Mouse (Mus musculus): ENCODE measurements around the gene Grk1. TPM values are rescaled to one million over a fixed set of nuclear protein-coding genes. Genes with fewer than 3 reads are reported as not detected.

Gene Grk1
- polyA plus RNA-seq, 1 experiment from 2014 or later, result 0.08 TPM

Other genes with a start within 250 kb of the Grk1 start
- 274 and 282 TPM in 2 replicates for gene Lamp1, start 245.9 kb upstream of the Grk1 start, polyA plus RNA-seq (2014; fragmentation: Nextera tagmentation; extraction: Ambion mirVana)
- 20.9 and 22.0 TPM in 2 replicates for gene Grtp1, start 204.5 kb upstream of the Grk1 start, polyA plus RNA-seq (2014; fragmentation: Nextera tagmentation; extraction: Ambion mirVana)
- gene Adprhl1, start 150.9 kb upstream of the Grk1 start, polyA plus RNA-seq (2014; fragmentation: Nextera tagmentation; extraction: Ambion mirVana), result not detected in 2 replicates
- gene Dcun1d2, start 117.0 kb upstream of the Grk1 start, polyA plus RNA-seq (2014; fragmentation: Nextera tagmentation; extraction: Ambion mirVana), result 31.0 and 33.0 TPM in 2 replicates
- 29.9 and 31.2 TPM in 2 replicates for gene Tmco3, start 116.9 kb upstream of the Grk1 start, polyA plus RNA-seq (2014; fragmentation: Nextera tagmentation; extraction: Ambion mirVana)
- 215 and 223 TPM in 2 replicates for gene Tfdp1, start 66.3 kb upstream of the Grk1 start, polyA plus RNA-seq (2014; fragmentation: Nextera tagmentation; extraction: Ambion mirVana)
- gene Atp4b, start 8.3 kb upstream of the Grk1 start, polyA plus RNA-seq (2014; fragmentation: Nextera tagmentation; extraction: Ambion mirVana), result 0.14 TPM in 1 of 2 replicates, not detected in the other
- 0.17 and 0.29 TPM in 2 replicates for gene Tmem255b, start 30.1 kb downstream of the Grk1 start, polyA plus RNA-seq (2014; fragmentation: Nextera tagmentation; extraction: Ambion mirVana)
- 7.8 and 8.8 TPM in 2 replicates for gene Gas6, start 89.4 kb downstream of the Grk1 start, polyA plus RNA-seq (2014; fragmentation: Nextera tagmentation; extraction: Ambion mirVana)
- gene 1700029H14Rik, start 157.4 kb downstream of the Grk1 start, polyA plus RNA-seq (2014; fragmentation: Nextera tagmentation; extraction: Ambion mirVana), result not detected in 2 replicates